Mouse (Mus musculus) spleen, postnatal 36 days (tissue): Measurements from ENCODE around the gene Pou4f2.

Experiments used
- DNase-seq, 2 experiments: peaks; one replicate each; pipeline ENCODE4 v3.0.0; 2022; ENCODE audit warnings: low spot score in 2 of 2, mixed read lengths in 1 of 2

The Pou4f2 gene

DNA sequence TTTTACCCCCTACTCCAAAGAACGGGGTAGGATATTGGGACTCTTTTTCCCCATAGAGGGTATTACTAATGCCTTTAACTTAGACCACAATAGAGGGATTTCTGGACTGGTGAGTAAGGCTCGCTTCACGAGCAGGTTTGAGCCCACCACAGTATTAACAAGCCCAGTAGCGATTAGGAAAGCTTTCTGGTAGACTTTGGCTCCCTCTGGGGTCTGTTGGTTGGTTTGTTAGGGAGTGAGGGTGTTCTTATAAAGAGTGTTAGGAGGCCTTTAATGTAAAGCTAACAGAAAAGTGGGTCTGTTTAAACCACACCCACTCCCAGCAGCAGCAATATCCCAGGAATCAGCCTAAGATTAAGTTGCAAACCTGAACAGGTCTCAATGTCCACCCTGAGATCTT is 17.2 kb downstream of the Pou4f2 start:
- no peak for DNase-seq

DNA sequence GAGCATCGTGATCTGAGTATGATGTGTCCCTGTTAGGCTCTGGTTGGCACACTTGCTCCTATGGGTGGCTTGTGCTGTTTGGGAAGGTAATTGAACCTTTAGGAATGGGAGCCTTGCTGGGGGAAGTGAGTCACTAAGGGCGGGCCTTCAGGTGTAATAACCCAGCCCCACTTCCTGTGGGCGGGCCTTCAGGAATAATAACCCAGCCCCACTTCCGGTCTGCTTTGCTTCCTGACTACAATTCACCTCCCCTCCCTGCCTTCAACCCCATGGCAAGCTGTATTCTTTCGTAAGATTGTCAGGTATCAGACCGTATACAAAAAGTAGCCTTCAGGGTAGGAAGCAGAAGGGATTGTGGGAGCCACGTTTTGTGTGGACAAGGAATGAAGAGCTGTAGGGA is 45.7 kb downstream of the Pou4f2 start:
- DNase-seq: no peak
